Mouse (Mus musculus): ENCODE data around the gene Fbxo40.
A peak's percentile ranks its signal among the peaks of the same experiment; 100 is the strongest.

Fbxo40 gene

DNA sequence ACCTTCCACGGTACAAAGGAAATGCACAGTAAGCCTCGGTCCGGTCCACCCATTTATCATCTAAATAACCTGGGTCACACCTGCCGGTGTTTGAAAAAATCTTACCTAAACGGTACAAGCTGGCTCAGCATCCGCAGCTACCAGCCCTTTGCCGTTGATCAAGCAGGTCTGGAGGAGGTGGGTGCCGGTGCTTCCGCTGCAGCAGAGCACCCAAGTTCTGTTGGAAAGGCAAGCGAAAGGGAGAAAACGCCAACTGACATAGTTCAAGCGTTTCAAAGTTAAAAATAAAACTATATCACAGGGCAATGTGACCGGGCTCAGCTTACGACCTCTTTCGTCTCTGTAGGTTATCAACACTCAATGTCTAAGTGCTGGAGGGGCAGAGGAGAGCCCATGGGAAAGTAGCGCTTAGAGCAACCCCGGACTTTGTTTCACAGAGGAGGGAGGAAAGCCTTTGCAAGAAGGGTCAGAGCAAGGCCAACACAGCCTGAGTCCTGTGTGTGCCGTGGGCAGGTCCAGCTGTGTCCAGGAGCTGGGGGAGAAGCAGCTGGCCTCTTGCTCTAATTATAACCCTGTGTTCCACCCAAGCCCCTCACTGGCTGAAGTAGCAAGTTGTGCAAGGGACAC, at the start of gene Fbxo40:
Gene Fbxo40, minus strand, starts transcription at position 469 of the 627 bp plus-strand sequence.
- DNase-seq, result no peak

DNA sequence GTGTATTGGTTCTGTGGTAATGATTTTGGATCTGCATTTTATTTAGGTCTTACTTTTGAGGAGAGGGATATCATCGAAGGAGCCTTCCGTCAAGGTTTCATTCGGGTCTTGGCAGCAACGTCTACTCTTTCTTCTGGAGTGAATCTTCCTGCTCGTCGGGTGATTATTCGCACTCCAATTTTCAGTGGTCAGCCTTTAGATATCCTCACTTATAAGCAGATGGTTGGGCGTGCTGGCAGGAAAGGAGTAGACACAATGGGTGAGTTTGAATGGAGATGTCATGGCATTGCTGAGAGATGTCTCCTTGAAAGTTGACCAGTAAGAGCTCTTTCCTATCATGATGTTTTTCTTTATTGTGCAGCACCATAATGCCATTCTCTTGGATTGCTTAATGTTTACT, 44.5 kb upstream of the Fbxo40 start:
- DNase-seq, result no peak

DNA sequence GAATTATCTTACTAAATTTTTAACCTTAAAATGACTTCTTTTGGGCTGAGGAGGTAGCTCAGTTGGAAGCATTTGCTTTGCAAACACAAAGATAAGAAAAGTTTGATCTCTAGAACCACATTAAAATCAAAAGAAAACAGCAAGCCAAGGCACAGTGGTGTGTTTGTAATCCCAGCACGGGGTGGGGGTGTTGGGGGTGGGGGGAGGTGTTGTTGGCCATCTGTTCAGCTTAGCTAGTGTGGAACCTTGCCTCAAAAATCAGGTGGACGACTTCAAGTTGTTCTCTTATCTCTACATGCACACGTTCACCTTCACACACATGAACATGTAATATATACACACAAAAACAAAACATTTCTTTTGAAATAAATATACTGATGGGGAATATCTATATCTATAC, 41.7 kb upstream of the Fbxo40 start:
- DNase-seq, result no peak

DNA sequence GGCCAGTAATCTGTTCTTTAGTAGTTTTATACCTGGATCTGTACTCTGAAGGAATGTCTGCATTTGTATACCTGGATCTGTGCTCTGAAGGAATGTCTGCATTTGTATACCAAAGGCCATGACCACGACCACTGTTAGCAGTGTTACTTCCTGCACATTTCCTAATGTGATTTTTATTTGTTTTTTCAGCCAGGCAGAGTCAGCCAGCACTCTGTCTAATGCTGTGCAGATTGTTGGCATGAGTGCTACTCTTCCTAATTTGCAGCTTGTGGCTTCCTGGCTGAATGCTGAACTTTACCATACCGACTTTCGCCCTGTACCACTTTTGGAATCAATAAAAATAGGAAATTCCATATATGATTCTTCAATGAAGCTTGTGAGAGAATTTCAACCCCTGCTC, 37.3 kb upstream of the Fbxo40 start:
- DNase-seq, result no peak

DNA sequence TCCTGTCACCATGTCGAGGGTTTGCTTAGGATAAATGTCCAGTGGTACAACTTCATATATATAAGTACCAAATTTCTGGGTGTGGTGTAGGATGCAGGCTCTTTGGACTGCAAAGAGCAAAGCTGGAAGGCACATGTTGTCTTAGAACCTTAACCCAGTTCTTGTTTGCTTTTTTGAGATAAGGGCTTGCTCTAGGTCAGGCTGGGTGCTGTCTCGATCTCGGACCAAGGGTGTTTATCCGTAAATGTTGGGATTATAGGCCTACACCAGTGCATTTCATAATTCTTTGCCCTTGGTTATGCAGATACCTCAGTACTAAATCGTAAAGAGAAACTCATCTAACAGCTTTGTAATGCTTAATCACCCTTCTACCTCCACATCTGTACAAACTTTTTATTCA, 22.1 kb upstream of the Fbxo40 start:
- DNase-seq, result no peak

DNA sequence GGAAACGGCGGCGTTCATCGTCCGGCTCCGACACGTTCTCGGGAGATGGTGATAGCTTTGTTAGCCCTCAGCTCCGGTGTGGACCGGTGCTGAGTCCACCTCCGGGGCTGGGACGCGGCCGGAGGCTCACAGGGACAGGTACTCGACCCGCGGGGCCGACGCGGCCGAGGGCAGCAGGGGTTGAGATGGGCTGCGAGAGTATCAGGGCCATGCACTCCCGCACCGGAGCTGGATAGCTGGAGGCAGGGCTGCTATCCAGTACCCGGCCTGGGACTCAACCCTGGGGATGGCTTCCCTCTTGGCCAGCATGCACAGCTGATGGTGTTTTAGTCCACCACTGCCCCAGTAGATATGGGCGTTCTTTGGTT, 21.6 kb upstream of the Fbxo40 start:
- DNase-seq, result no peak

DNA sequence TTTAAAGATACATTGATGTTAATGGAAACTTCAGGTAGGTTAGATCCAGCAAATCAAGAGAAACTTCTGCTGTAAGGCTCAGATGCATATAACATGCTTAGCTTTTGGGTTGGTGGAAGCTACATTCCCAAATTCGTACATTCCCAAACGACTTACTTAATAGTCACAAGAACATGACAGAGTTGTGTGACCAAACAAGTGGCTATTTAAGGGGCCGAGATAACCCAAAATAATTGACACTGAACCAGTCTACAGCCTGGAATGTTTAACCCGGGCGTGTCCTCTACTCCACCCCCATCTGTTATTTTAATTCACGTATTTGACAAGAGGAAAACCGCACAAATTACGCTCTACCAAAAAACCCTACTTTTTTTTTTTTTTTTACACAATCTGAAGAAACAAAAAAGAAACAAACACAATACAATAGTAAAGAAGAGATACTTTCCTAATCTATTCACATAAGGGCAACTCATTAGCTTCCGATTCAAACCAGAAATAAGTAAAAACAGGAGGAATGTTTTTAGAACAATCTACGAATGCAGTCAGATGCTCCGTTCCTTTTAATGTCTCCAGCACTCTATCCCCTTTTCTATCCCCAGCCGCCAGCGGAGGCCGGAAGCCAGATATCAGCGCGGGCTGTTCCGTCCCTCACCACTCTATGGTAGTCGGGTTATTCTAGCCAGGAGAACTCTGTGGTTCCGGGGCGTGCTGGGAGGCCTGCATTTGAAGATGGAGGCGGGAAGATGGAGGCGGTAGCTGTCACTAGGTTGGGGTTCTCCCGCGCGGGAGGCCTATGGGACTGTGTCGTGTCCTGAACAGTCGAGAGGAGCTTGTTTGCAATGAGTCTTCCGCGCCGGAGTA, 21.0 kb upstream of the Fbxo40 start, which contains the start of gene Polq:
Gene Polq, plus strand, starts transcription at position 726 of the 861 bp plus-strand sequence.
- peak; percentile 94 for DNase-seq

DNA sequence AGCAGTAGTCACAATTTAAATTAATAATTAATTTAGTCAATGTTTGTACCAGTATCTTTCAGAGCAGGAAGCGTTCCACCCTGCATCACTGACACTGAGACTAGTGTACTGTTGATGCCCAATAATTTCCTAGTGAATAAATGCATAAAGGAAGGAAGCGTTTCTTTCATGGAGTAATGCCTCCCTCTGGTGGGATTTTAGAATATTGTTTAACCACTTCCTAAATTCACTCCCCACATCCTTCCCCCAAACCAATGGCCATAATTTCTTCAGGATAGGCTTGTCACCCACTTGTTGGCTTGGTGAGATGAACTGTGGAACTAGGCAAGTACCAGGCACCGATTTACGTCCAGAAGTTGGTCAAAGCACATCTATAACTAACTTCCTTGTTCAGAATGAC, 20.1 kb upstream of the Fbxo40 start:
- DNase-seq, result peak; percentile 59

DNA sequence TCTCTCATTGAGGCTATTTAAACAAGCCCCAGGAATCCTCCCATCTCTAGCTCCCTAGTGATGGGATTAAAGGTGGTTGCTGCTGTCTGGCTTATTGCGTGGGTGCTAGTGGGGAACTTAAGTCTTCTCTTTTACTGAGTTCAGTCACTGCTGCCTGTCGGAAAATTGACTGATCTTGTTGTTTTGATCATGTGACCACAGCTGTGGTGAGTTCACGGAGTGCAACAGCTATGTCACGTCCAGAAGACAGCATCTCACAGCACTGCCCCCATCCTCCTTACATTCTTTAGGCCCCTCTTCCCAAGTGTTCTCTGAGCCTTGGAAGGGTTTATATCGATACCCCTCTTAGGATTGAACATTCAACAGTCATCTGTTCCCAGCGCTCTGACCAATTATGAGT, 19.0 kb upstream of the Fbxo40 start:
- DNase-seq, result no peak

DNA sequence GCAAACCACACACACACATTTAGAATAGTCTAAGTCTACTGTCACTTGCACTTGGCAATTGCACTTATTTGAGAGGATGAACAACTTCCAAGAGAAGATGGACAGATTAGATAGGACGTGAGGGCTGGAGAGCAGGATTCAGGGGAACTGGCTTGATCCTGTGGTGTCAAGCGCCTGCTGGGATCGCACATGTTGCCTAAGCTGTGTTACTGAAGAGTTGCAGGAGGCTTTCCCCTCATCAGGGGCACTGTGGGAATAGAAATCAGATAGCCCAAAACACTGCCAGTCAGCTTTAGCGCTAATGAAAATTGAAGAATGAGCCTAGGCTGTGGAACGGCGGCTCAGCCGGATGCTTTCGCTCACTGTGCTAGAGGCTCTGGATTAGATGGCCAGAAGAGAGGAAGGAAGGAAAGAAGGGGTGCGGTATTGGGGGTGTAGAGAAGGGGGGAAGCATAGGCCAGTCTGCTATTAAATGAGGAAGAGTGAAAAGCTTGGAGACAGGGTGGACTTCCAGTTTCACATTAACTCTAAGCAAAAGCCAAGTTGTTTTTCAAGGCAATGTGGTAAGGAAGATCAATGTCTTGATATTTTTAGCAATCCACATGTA, 9.2 kb upstream of the Fbxo40 start:
- DNase-seq, result no peak

DNA sequence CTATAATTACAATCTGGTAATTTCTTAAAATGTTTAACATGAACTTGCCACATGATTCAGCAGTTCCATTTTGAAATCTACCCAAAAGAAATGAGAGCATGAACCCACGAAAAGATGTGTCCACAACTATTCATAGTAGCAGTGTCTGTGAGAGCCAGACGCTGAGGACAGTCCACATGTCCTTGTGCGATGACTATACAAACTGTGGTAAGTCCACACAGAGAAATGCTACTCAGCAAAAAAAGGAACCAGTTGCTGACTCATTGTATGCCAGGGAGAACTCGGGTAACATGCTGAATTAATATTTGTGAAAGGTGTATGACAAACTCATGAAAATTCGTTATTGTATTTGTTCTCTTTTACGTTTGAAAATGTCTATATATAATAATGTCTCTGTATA, 7.4 kb upstream of the Fbxo40 start:
- DNase-seq, result no peak

DNA sequence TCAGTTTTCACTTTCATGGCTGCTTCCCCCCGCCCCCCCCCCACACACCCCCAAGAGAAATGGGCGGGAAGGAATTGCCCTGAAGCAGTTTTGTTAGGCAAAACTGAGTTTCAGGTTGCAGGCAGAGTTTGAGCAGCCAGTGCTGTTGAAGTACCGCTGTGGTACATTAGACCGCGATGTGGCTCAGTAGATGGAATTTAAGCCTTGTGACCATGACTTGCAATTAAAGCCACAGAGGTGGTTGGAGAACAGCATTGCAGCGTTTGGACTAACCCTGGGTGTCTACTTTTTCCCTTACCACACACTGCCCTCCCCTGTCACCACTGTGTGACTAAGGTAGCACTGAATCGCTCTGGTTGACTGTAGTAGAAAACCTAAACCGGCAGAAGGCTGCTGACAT, 774 bp downstream of the Fbxo40 start:
- DNase-seq, result no peak

DNA sequence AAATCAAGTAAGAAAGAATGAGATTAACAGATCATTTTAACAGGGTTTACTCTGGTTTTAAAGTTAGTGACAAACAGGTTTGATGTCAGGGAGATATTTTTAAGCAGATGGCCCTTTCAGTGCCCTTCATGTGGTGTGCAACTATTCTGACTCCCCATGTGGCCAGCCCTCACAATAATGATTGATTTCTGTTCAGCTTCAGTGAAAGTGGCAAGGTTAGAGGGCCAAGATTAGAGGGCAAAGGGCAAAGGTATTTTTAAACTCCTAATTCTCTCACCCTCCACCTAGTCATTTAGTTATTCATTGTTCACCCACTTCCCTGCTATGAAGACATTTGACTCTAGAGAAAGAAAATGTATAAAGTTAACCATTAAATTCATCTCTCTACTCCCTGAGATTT, 2.2 kb downstream of the Fbxo40 start:
- no peak for DNase-seq

DNA sequence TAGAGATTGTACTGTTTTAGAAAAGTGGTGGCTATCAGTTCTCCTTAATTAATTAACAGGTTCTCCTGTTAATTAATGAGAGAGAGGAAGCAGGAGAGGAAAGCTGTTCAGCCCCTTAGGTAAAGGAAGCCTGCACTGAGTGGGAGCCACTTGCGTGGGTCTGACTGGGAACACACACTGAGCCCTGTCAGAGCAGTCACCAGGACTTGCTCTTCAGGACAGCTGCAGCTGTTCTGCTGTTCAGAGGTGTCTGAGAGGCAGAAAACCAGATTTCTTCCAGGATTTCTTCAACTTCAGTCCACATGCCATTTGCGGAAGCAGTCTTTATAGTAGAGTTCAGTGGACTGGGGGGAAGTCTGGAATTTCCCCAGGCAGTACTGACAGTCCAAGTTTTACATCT, 2.9 kb downstream of the Fbxo40 start:
- no peak for DNase-seq

DNA sequence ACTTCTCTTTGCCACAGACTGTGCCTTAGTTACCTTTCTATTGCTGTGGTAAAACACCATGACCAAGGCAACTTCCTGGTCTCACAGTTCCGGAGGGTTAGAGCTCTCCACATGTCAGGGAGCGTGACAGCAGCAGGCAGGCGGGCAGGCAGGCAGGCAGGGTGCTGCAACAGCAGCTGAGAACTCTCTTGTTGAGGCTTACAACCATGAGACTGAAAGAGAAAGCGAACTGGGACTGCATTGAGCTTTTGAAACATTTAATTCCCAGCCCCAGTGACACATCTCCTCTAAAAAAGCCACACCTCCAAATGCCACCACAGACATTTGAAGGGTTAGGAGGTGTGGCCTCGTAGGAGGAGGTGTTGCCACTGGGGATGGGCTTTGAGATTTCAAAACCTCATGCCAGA, 4.6 kb downstream of the Fbxo40 start:
- DNase-seq, result peak; percentile 39

DNA sequence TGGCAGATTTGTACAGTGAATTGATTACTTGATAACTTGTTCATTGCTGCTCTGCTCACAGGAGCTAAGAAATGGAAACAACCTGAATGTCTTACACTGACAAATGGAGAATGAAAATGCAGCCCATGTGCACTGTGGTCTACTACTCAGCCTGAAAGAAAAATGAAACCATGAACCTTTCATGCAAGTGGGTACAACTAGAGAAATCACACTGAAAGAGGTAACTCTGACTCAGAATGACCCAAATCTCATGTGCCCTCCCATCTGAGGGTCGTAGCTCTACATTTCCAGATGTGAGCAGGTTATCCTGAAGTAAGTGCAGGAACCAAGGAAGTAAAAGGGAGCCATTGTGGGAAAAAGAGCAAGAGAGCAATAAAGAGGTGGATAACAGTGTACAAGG, 6.5 kb downstream of the Fbxo40 start:
- DNase-seq, result no peak

DNA sequence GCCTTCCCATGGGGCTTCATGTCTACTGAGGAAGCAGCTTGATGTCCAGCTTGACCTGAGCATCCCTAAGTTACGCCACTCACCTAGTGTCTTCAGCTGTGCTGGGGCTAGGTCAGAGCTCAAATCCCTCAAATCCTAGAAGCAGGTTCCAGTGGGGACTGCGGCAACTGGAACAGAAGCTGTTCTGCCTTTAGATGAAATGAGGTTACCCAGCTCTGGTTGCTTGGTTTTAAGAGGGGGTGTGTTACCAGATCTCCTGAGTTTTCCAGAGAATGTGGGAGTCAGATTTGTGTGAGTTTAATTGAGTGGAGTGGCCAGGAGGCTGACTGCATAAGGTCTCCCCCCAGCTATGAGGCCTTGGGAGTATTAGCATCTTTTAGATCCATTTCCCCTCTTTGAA, 11.1 kb downstream of the Fbxo40 start:
- DNase-seq, result no peak

DNA sequence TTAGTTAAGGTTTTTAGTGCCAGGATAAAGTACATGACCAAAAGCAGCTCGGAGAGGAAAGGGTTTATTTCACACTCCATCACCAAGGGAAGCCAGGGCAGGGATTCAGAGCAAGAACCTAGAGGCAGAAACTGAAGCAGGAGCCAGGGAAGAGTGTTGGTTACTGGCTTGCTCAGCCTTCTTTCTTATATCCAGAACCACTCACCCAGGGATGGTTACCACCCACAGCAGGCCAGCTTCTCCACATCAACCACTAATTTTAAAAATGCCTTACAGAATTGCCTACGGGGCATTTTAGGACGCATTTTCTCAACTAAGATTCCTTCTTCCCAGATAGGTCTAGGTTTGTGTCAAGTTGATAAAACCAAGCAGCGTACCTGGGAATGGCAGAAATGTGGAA, 26.9 kb downstream of the Fbxo40 start:
- DNase-seq, result no peak

DNA sequence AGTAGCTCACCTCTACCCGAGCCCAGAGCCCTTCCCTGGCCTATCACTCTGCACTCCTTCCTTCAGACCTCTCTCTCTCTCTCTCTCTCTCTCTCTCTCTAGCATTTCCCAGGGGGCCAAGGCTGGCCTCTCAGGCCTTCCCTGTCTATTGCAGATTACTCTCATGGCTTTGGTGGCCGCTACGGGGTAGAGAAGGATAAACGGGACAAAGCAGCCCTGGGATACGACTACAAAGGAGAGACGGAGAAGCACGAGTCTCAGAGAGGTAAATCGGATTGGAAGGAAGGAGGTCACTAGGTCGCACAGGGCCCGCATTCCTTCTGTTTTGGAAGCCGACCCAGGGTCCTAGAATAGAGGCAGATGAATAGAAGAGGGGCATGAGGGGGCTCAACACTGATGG, 35.2 kb downstream of the Fbxo40 start:
- no peak for DNase-seq

DNA sequence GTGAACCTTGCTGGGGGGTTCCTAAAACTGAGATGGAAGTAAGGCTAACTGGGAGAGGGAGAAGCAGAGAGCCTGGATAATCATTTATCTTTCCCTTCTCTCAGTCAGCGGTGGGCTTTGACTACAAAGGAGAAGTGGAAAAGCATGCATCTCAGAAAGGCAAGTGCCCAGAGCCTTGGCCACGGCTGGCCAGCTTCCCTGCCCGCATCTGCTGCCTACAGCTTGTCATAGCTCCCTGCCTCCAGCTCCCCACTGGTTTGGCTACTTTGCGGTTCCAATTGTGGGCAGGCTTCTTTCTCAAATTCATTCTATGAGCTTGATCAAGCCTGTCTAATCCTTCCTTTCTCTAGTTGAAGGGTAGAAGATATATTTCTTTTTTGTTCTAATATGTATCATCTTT, 39.2 kb downstream of the Fbxo40 start:
- no peak for DNase-seq

DNA sequence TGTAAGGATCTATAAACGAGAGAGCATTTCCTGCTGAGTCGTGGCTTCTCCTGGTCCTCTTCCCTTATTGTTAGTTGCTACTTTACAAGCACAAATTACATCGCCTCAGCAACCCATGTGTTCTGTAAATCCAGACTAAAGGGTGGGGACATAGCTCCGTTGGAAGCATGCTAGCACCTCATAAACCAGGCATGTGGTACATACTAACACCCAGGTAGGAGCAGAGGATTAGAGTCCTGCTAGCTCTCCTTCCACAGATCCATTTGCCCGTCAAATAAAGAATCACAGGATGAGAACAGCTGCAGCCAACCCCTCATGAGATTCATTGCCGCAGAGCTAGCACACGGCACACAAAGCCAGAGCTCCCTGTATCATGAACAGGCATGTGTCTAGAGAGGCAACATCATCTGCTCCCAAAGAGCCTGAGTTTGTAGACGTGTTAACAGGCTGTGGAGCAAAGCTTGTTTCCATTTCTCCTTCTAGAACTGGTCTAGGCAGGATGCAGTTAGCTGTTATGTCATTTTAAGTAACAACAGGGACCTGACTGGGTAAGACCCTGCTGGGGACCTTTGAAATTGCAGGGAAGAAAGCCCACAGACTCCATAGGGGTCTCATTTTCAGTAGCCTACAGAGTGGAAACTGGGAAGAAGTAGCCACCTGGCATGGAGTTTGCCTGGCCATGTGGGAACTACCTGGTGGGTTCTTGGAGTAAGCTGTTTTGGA, 40.5 kb downstream of the Fbxo40 start:
- no peak for DNase-seq

DNA sequence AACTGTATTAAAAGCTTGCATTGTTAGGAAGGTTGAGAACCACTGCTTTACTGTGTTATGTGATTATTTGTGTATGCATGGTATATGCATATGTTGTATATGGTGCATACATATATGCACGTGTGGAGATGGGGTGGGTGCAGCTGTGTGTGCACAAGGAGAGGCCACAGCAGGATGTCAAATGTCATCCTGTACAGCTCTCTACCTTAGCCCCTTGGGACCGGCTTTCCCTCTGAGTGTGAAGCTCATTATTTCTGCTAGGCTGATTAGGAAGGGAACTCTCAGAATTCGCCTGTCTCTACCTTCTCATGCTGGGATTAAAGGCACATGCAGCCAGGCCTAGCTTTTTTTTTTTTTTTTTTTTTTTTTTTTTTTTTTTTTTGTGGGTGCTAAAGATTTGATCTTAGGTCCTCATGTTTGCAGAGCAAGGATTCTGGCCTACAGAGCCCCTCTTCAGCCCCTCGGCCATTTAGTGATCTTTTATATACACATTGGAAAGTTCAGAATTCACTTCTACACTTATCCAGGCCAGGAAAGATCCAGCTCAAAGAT, 42.5 kb downstream of the Fbxo40 start:
- no peak for DNase-seq

DNA sequence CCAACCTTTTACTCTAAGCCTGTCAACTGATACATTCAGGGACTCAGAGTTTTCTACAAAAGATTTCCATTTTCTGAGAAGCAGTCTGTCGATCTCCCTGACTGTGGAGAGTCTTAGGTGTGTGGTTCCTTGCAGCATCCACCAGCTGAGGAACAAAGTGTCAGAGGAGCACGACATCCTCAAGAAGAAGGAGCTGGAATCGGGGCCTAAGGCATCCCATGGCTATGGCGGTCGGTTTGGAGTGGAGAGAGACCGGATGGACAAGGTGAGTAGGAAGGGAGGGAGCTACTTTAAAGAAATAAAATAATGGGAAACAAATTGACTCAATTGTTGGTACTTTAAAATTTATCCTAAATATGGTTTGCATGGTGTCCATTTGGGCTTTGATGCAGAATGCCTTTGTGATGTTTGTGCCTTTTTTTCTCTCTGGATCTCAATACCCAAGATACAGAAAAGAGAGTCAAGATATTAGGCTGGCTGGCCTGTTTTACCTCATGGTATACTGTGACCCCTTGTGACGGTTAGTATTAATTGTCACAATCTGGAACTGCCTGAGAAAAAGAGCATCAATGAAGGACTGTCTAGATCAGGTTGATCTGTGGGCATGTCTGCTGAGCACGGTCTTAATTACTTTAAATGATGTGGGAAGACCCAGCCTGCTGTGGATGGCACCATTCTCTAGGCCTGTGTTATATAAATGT, 43.7 kb downstream of the Fbxo40 start:
- DNase-seq, result no peak
